Mouse (Mus musculus): ENCODE results near the gene Fam129b. TPM values are rescaled to one million over a fixed set of nuclear protein-coding genes. Genes with fewer than 3 reads are reported as not detected.

The Fam129b gene
- polyA plus RNA-seq, 1 experiment from 2014 or later: 25.3 TPM

DNA sequence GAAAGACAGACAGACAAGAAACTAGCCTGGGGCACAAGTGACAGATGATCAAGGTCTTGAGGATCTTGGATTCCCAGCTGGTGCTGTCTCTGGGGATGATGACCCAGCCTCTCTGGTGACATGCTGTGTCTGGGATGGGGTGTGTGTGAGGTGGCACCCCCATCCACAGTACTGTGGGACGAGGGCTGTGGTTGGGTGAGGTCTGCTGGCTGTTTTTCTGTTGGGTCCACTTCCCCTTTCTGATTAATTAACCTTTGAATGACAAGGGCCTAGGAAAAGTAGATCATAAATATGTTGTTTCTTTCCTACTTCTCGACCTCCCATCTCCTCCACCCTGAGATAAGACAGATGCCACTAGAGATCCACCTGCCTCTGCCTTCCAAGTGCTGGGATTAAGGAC, 18.2 kb downstream of the Fam129b start:
- no peak for ATAC-seq
- Histone ChIP-seq H3K9ac (ENCODE audit: low read depth, low read length) (no peak overlapping the region), H3K9me3 (replicated peaks; ENCODE audit: control insufficient read depth, low read length, poor library complexity, severe bottlenecking) (no peaks in the 10 kb centered on the region), H3K36me3 (ENCODE audit: control insufficient read depth, insufficient read depth, low read length) (no peaks in the 10 kb centered on the region), H3K4me2 (ENCODE audit: low read length) (no peak overlapping the region), H3K4me1 (ENCODE audit: control insufficient read depth, insufficient read depth, low read length) (peaks cover 17% of the 10 kb centered on the region), H3K27me3 (ENCODE audit: control insufficient read depth, insufficient read depth, low read depth, low read length) (no peaks in the 10 kb centered on the region), H3K4me3 (ENCODE audit: low read depth, low read length) (no peak overlapping the region), H3K27ac (ENCODE audit: low read length) (no peak overlapping the region)
- 74% methylated on average over 2 of the region's 2 CpGs for WGBS

DNA sequence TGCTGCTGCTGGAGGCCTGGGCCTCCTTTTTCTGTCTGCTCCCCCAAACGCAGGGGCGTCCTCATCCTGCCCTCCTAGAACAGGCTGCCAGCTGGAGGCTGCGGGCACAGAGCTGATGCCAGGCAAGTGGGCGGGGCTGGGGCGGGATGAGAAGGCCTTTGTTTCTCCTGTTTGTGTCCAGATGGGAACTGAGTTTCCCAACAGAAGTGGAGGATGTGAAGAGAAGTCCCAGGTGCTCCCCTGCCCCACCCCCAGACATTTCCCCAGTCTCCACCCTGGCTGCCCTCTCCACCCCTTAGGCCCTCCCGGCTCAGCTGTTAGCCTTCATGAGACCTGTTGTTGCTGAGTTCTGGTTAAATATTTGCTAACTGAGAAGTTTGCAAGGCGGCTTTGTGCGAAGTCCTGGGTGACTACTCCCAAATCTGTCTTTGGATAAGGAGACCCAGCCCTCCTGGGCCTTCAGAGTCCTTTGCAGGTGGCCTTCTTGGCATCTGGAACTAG, 19.7 kb downstream of the Fam129b start:
- Histone ChIP-seq H3K27ac (ENCODE audit: low read length) (peak overlapping the region; percentile 56; the same call in 1 of the 2 replicates), H3K9ac (ENCODE audit: low read depth, low read length) (no peak overlapping the region), H3K9me3 (replicated peaks; ENCODE audit: control insufficient read depth, low read length, poor library complexity, severe bottlenecking) (no peaks in the 10 kb centered on the region), H3K4me3 (ENCODE audit: low read depth, low read length) (no peak overlapping the region), H3K27me3 (ENCODE audit: control insufficient read depth, insufficient read depth, low read depth, low read length) (no peaks in the 10 kb centered on the region), H3K4me2 (ENCODE audit: low read length) (no peak overlapping the region), H3K36me3 (ENCODE audit: control insufficient read depth, insufficient read depth, low read length) (no peaks in the 10 kb centered on the region), H3K4me1 (ENCODE audit: control insufficient read depth, insufficient read depth, low read length) (peaks cover 17% of the 10 kb centered on the region)
- WGBS: 48% methylated on average over 6 of the region's 8 CpGs
- 0 out of 2 replicates have a peak, but pooled peaks have one; percentile 48 for ATAC-seq

GRCm38 (mm10) chr2:32896507-32897147, 20.7 kb downstream of the Fam129b start:
- 46% methylated on average over 10 of the region's 10 CpGs for WGBS
- Histone ChIP-seq H3K9me3 (replicated peaks; ENCODE audit: control insufficient read depth, low read length, poor library complexity, severe bottlenecking) (no peaks in the 10 kb centered on the region), H3K27me3 (ENCODE audit: control insufficient read depth, insufficient read depth, low read depth, low read length) (no peaks in the 10 kb centered on the region), H3K4me2 (ENCODE audit: low read length) (no peak overlapping the region), H3K4me1 (ENCODE audit: control insufficient read depth, insufficient read depth, low read length) (peaks cover 17% of the 10 kb centered on the region), H3K27ac (ENCODE audit: low read length) (0 out of 2 replicates have a peak overlapping the region, but pooled peaks have one; percentile 44), H3K4me3 (ENCODE audit: low read depth, low read length) (no peak overlapping the region), H3K9ac (ENCODE audit: low read depth, low read length) (no peak overlapping the region), H3K36me3 (ENCODE audit: control insufficient read depth, insufficient read depth, low read length) (no peaks in the 10 kb centered on the region)
- no peak for ATAC-seq

GRCm38 (mm10) chr2:32898983-32899382, 23.1 kb downstream of the Fam129b start:
- no peak for ATAC-seq
- Histone ChIP-seq H3K27ac (ENCODE audit: low read length) (no peak overlapping the region), H3K4me2 (ENCODE audit: low read length) (no peak overlapping the region), H3K4me3 (ENCODE audit: low read depth, low read length) (no peak overlapping the region), H3K27me3 (ENCODE audit: control insufficient read depth, insufficient read depth, low read depth, low read length) (no peaks in the 10 kb centered on the region), H3K9ac (ENCODE audit: low read depth, low read length) (no peak overlapping the region), H3K36me3 (ENCODE audit: control insufficient read depth, insufficient read depth, low read length) (no peaks in the 10 kb centered on the region), H3K9me3 (replicated peaks; ENCODE audit: control insufficient read depth, low read length, poor library complexity, severe bottlenecking) (no peaks in the 10 kb centered on the region), H3K4me1 (ENCODE audit: control insufficient read depth, insufficient read depth, low read length) (peaks cover 17% of the 10 kb centered on the region)
- WGBS: 65% methylated on average over 7 of the region's 7 CpGs

GRCm38 (mm10) chr2:32902126-32902525, 26.2 kb downstream of the Fam129b start:
- Histone ChIP-seq H3K27ac (ENCODE audit: low read length) (no peak overlapping the region), H3K36me3 (ENCODE audit: control insufficient read depth, insufficient read depth, low read length) (no peaks in the 10 kb centered on the region), H3K27me3 (ENCODE audit: control insufficient read depth, insufficient read depth, low read depth, low read length) (no peaks in the 10 kb centered on the region), H3K4me1 (ENCODE audit: control insufficient read depth, insufficient read depth, low read length) (peaks cover 3% of the 10 kb centered on the region; the same call in 1 of the 2 replicates), H3K4me2 (ENCODE audit: low read length) (no peak overlapping the region), H3K9me3 (replicated peaks; ENCODE audit: control insufficient read depth, low read length, poor library complexity, severe bottlenecking) (no peaks in the 10 kb centered on the region), H3K4me3 (ENCODE audit: low read depth, low read length) (no peak overlapping the region), H3K9ac (ENCODE audit: low read depth, low read length) (no peak overlapping the region)
- no peak for ATAC-seq
- 86% methylated on average over 9 of the region's 9 CpGs for WGBS

GRCm38 (mm10) chr2:32903470-32903869, 27.6 kb downstream of the Fam129b start:
- Histone ChIP-seq H3K9me3 (replicated peaks; ENCODE audit: control insufficient read depth, low read length, poor library complexity, severe bottlenecking) (no peaks in the 10 kb centered on the region), H3K9ac (ENCODE audit: low read depth, low read length) (no peak overlapping the region), H3K27ac (ENCODE audit: low read length) (no peak overlapping the region), H3K4me1 (ENCODE audit: control insufficient read depth, insufficient read depth, low read length) (peaks cover 11% of the 10 kb centered on the region), H3K36me3 (ENCODE audit: control insufficient read depth, insufficient read depth, low read length) (no peaks in the 10 kb centered on the region), H3K4me2 (ENCODE audit: low read length) (no peak overlapping the region), H3K27me3 (ENCODE audit: control insufficient read depth, insufficient read depth, low read depth, low read length) (no peaks in the 10 kb centered on the region), H3K4me3 (ENCODE audit: low read depth, low read length) (no peak overlapping the region)
- ATAC-seq: no peak
- WGBS: 93% methylated on average over 4 of the region's 4 CpGs

DNA sequence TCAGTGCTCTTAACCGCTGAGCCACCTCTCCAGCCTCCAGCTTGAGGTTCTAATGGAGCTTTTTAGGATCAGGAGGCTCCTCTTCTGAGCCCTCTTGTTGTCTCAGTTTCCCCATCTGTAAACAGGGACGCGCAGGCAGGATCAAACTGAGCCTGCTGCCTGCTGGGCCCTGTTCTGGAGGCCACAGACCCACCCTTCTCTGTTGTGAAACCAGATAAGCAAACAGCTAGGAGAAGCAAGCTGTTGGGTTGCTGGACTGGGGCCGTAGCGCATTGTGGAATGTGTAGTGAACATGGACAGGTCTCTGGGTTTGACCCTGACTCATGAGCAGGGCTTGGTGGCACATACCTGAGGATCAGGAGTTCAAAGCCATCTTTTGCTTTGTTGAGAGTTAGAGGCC, 28.7 kb downstream of the Fam129b start:
- Histone ChIP-seq H3K4me2 (ENCODE audit: low read length) (no peak overlapping the region), H3K36me3 (ENCODE audit: control insufficient read depth, insufficient read depth, low read length) (no peaks in the 10 kb centered on the region), H3K9me3 (replicated peaks; ENCODE audit: control insufficient read depth, low read length, poor library complexity, severe bottlenecking) (no peaks in the 10 kb centered on the region), H3K4me1 (ENCODE audit: control insufficient read depth, insufficient read depth, low read length) (peaks cover 16% of the 10 kb centered on the region), H3K27ac (ENCODE audit: low read length) (no peak overlapping the region), H3K9ac (ENCODE audit: low read depth, low read length) (no peak overlapping the region), H3K27me3 (ENCODE audit: control insufficient read depth, insufficient read depth, low read depth, low read length) (no peaks in the 10 kb centered on the region), H3K4me3 (ENCODE audit: low read depth, low read length) (no peak overlapping the region)
- 94% methylated on average over 5 of the region's 5 CpGs for WGBS
- ATAC-seq: no peak

DNA sequence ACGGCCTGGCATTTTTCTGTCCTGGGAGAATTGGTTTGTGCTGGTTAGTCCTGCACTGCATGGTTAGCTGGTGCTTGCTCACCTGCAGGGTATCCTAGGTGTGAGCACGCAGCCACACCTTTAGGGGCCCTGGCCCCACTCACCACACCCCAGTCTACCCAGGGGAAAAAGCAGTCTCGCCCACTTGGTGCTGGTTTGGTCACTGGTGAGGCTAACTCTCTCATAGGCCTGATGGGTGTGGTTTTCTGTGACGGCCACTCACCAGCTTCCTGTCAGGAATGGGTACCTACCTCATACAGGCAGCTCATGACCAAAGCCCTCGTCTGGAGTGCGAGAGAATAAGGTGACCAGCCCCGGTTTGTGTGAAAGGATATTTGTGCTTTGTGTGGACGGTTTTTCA, 29.4 kb downstream of the Fam129b start:
- H3K9me3 ChIP-seq (replicated peaks; ENCODE audit: control insufficient read depth, low read length, poor library complexity, severe bottlenecking): no peaks in the 10 kb centered on the region
- no peak overlapping the region for H3K4me3 ChIP-seq (ENCODE audit: low read depth, low read length)
- no peak overlapping the region for H3K9ac ChIP-seq (ENCODE audit: low read depth, low read length)
- H3K27ac ChIP-seq (ENCODE audit: low read length): no peak overlapping the region
- H3K27me3 ChIP-seq (ENCODE audit: control insufficient read depth, insufficient read depth, low read depth, low read length): no peaks in the 10 kb centered on the region
- H3K4me1 ChIP-seq (ENCODE audit: control insufficient read depth, insufficient read depth, low read length): peaks cover 16% of the 10 kb centered on the region
- H3K4me2 ChIP-seq (ENCODE audit: low read length): no peak overlapping the region
- WGBS: 83% methylated on average over 8 of the region's 8 CpGs
- ATAC-seq: no peak
- H3K36me3 ChIP-seq (ENCODE audit: control insufficient read depth, insufficient read depth, low read length): no peaks in the 10 kb centered on the region

GRCm38 (mm10) chr2:32907442-32907841, 31.5 kb downstream of the Fam129b start:
- no peak for ATAC-seq
- WGBS: 38% methylated on average over 8 of the region's 8 CpGs

More at GRCm38 (mm10) chr2:32907442-32907841, 31.5 kb downstream of the Fam129b start:
- no peak overlapping the region for H3K4me2 ChIP-seq (ENCODE audit: low read length)
- H3K4me1 ChIP-seq (ENCODE audit: control insufficient read depth, insufficient read depth, low read length): peaks cover 16% of the 10 kb centered on the region
- H3K9ac ChIP-seq (ENCODE audit: low read depth, low read length): no peak overlapping the region
- no peaks in the 10 kb centered on the region for H3K9me3 ChIP-seq (replicated peaks; ENCODE audit: control insufficient read depth, low read length, poor library complexity, severe bottlenecking)
- no peaks in the 10 kb centered on the region for H3K27me3 ChIP-seq (ENCODE audit: control insufficient read depth, insufficient read depth, low read depth, low read length)
- peak overlapping the region; percentile 5 for H3K27ac ChIP-seq (ENCODE audit: low read length)
- no peak overlapping the region for H3K4me3 ChIP-seq (ENCODE audit: low read depth, low read length)
- H3K36me3 ChIP-seq (ENCODE audit: control insufficient read depth, insufficient read depth, low read length): peaks cover 10% of the 10 kb centered on the region; the same call in 1 of the 2 replicates
